Mouse (Mus musculus): ENCODE measurements around the gene Cyp2c69. TPM values are rescaled to one million over a fixed set of nuclear protein-coding genes. Genes with fewer than 3 reads are reported as not detected.
"Not testable (repeated sequence)": the region's sequence is repeated elsewhere in the genome, so short reads cannot be mapped to it uniquely, and the experiment has no call there.

Cyp2c69 gene
- polyA plus RNA-seq, 1 experiment from 2014 or later, result not detected

DNA sequence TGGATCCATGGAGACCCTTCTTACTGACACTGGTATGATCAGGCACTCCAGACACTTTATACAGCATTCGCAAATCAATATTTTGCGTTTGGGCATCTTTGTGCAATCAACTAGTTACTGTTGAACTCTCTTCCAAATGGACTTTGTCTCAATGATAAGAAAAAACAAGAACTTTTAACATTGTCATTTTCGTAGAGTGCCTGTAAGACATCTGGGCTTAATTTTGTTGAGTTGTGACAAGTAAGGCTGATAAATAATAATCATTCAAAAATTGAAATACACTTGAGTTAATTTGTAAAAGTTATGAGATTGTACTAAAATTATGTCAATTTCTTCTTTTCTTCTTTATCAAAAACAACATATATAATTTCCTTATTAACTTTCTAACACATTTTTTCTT, 73.9 kb downstream of the Cyp2c69 start, which contains the start of gene Cyp2c40:
TSS of gene Cyp2c40 (minus strand) at position 101 of the 400 bp plus-strand sequence.
- not testable (repeated sequence) for H3K27me3 ChIP-seq (ENCODE audit: control insufficient read depth, insufficient read depth, low read length); H3K9ac ChIP-seq (ENCODE audit: low read length); H3K4me1 ChIP-seq (ENCODE audit: control insufficient read depth, insufficient read depth, low read length); ATAC-seq (ENCODE audit: insufficient number of reproducible peaks, low FRiP score, low TSS enrichment, low read depth); DNase-seq (ENCODE audit: low spot score); H3K4me3 ChIP-seq (ENCODE audit: low read depth, low read length); H3K4me2 ChIP-seq (ENCODE audit: low read depth, severe bottlenecking); H3K9me3 ChIP-seq (ENCODE audit: control insufficient read depth, low read length); H3K36me3 ChIP-seq (ENCODE audit: control insufficient read depth, insufficient read depth, low read length); H3K27ac ChIP-seq (replicated peaks; ENCODE audit: low read depth, low read length)
- 93% methylated on average over 3 of the region's 3 CpGs for WGBS

Other genes starting within 250 kb of the Cyp2c69 start
- gene Cyp2c67, start 237.7 kb downstream of the Cyp2c69 start, polyA plus RNA-seq (2014; fragmentation: Nextera tagmentation; extraction: Ambion mirVana), result not detected in 2 replicates
- gene Cyp2c68, start 145.7 kb downstream of the Cyp2c69 start, polyA plus RNA-seq (2014; fragmentation: Nextera tagmentation; extraction: Ambion mirVana), result 0.11 TPM in 1 of 2 replicates, not detected in the other
- not detected in 2 replicates for gene Cyp2c40, start 74.0 kb downstream of the Cyp2c69 start, polyA plus RNA-seq (2014; fragmentation: Nextera tagmentation; extraction: Ambion mirVana)
- gene Cyp2c37, start 105.6 kb upstream of the Cyp2c69 start, polyA plus RNA-seq (2014; fragmentation: Nextera tagmentation; extraction: Ambion mirVana), result not detected in 2 replicates
- gene Cyp2c54, start 187.0 kb upstream of the Cyp2c69 start, polyA plus RNA-seq (2014; fragmentation: Nextera tagmentation; extraction: Ambion mirVana), result not detected in 2 replicates
- gene Cyp2c50, start 202.9 kb upstream of the Cyp2c69 start, polyA plus RNA-seq (2014; fragmentation: Nextera tagmentation; extraction: Ambion mirVana), result not detected in 2 replicates